Mouse (Mus musculus) heart, adult 10 weeks (tissue): ENCODE results near the gene Olfr744. TPM values are rescaled to one million over a fixed set of nuclear protein-coding genes. Genes with fewer than 3 reads are reported as not detected.

ENCODE experiments used
- polyA plus RNA-seq: library from polyadenylated mRNA; stranded (reverse); fragments of 350-450 nt; fragmentation: Illumina TruSeq; extraction: RNeasy Lipid Tissue Mini Kit (QIAGEN cat#74804); gene quantifications from one replicate; pipeline ENCODE4 v1.2.3, GENCODE M21; 2014; ENCODE audit warnings: low read depth, low replicate concordance

Olfr744 gene
- not detected for polyA plus RNA-seq

GRCm38 (mm10) chr14:50614579-50614978 is at the start of gene Olfr744:
Gene Olfr744, plus strand, starts transcription at chr14:50614879.

GRCm38 (mm10) chr14:50639088-50639487 is 24.4 kb downstream of the Olfr744 start, which contains the start of gene Olfr745:
Gene Olfr745, plus strand, starts transcription at chr14:50639388.

DNA sequence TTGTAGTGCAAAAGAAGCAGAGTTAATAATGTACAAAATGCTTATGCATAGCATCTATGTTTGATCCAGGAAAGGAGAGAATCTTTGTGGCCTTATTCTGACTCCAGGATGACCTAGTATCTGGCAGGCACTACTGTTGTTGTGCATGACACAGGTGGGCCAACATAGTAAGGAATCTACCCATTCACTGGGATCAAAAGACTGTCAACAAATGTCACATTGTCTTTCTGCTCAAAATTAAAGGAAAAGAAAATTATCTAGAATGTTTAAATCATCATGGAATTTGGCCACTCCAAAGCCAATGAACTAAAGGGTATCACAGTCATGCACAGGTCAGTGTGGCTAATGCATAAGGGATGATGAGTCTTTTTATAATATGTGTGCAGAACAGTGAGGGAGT is 32.1 kb downstream of the Olfr744 start, which contains the start of gene Olfr746:
Gene Olfr746 (plus strand): TSS at position 301 of the 400 bp plus-strand sequence.

Other genes with a start within 250 kb of the Olfr744 start
- gene Olfr736, start 233.7 kb upstream of the Olfr744 start, polyA plus RNA-seq, result not detected
- gene Olfr738, start 207.3 kb upstream of the Olfr744 start, polyA plus RNA-seq, result not detected
- gene Olfr739, start 196.3 kb upstream of the Olfr744 start, polyA plus RNA-seq, result not detected
- gene Olfr740, start 169.3 kb upstream of the Olfr744 start, polyA plus RNA-seq, result not detected
- not detected for gene Olfr741, start 142.1 kb upstream of the Olfr744 start, polyA plus RNA-seq
- gene Olfr742, start 111.3 kb upstream of the Olfr744 start, polyA plus RNA-seq, result not detected
- not detected for gene Olfr743, start 93.0 kb upstream of the Olfr744 start, polyA plus RNA-seq
- gene Olfr745, start 24.5 kb downstream of the Olfr744 start, polyA plus RNA-seq, result not detected
- gene Olfr746, start 32.2 kb downstream of the Olfr744 start, polyA plus RNA-seq, result not detected
- not detected for gene Olfr747, start 78.3 kb downstream of the Olfr744 start, polyA plus RNA-seq
- not detected for gene Olfr748, start 92.5 kb downstream of the Olfr744 start, polyA plus RNA-seq
- gene Olfr749, start 130.2 kb downstream of the Olfr744 start, polyA plus RNA-seq, result not detected
- gene Ttc5, start 170.6 kb downstream of the Olfr744 start, polyA plus RNA-seq, result 14.7 TPM
- not detected for gene Ccnb1ip1, start 192.9 kb downstream of the Olfr744 start, polyA plus RNA-seq
- 27.9 TPM for gene Parp2, start 193.0 kb downstream of the Olfr744 start, polyA plus RNA-seq